Mouse (Mus musculus) heart, postnatal 36 days (tissue): ENCODE measurements around the gene Nrg3. TPM values are rescaled to one million over a fixed set of nuclear protein-coding genes. Genes with fewer than 3 reads are reported as not detected.

Source experiments
- DNase-seq, 2 experiments: peaks; one replicate each; pipeline ENCODE4 v3.0.0; 2021 to 2022
- intact Hi-C: fragments of 180-260 bp; cut with DNase I; formaldehyde crosslinking; loops from one replicate; pipeline ENCODE4 v1.15.1; 2025
- total RNA-seq, 2 experiments: library from RNA; stranded (reverse); gene quantifications; 2 replicates each; pipeline ENCODE4 v1.2.3; 2021

The Nrg3 gene
- total RNA-seq, 2 experiments from 2014 or later = not detected

GRCm38 (mm10) chr14:38997843-38998242 is 475.0 kb downstream of the Nrg3 start:
- intact Hi-C loops = no loop called here

GRCm38 (mm10) chr14:38992574-38992866 is 480.4 kb downstream of the Nrg3 start:
- DNase-seq = no peak
- intact Hi-C loops = no loop called here

More at GRCm38 (mm10) chr14:38997843-38998242, 475.0 kb downstream of the Nrg3 start:
- no peak for DNase-seq

- DNase-seq = no peak
- intact Hi-C loops = no loop called here
Measured at GRCm38 (mm10) chr14:38991847-38992573, 480.9 kb downstream of the Nrg3 start.

- intact Hi-C loops = no loop called here
- DNase-seq = no peak
Measured at GRCm38 (mm10) chr14:38959367-38959766, 513.5 kb downstream of the Nrg3 start.

GRCm38 (mm10) chr14:38937481-38937880 is 535.4 kb downstream of the Nrg3 start:
- DNase-seq = no peak
- intact Hi-C loops = no loop called here

- intact Hi-C loops = no loop called here
- DNase-seq = no peak
Measured at GRCm38 (mm10) chr14:38936483-38937054, 536.3 kb downstream of the Nrg3 start.

GRCm38 (mm10) chr14:38923652-38924051 is 549.2 kb downstream of the Nrg3 start:
- intact Hi-C loops = no loop called here
- no peak for DNase-seq

GRCm38 (mm10) chr14:38920800-38921199 is 552.1 kb downstream of the Nrg3 start:
- intact Hi-C loops = no loop called here
- DNase-seq = no peak

- no peak for DNase-seq
- intact Hi-C loops = no loop called here
Measured at GRCm38 (mm10) chr14:38870591-38870990, 602.3 kb downstream of the Nrg3 start.

GRCm38 (mm10) chr14:38847566-38847965 is 625.3 kb downstream of the Nrg3 start:
- intact Hi-C loops = no loop called here
- DNase-seq = no peak

- DNase-seq = no peak
- intact Hi-C loops = no loop called here
Measured at GRCm38 (mm10) chr14:38847091-38847490, 625.8 kb downstream of the Nrg3 start.

- no peak for DNase-seq
- intact Hi-C loops = no loop called here
Measured at GRCm38 (mm10) chr14:38835006-38835405, 637.9 kb downstream of the Nrg3 start.

- intact Hi-C loops = no loop called here
- no peak for DNase-seq
Measured at GRCm38 (mm10) chr14:38824891-38825290, 648.0 kb downstream of the Nrg3 start.

GRCm38 (mm10) chr14:38797027-38797426 is 675.9 kb downstream of the Nrg3 start:
- intact Hi-C loops = no loop called here

GRCm38 (mm10) chr14:38775291-38776116 is 697.4 kb downstream of the Nrg3 start:
- intact Hi-C loops = no loop called here
- DNase-seq = no peak

More at GRCm38 (mm10) chr14:38797027-38797426, 675.9 kb downstream of the Nrg3 start:
- DNase-seq = no peak

GRCm38 (mm10) chr14:38774811-38775210 is 698.1 kb downstream of the Nrg3 start:
- no peak for DNase-seq
- intact Hi-C loops = no loop called here

- intact Hi-C loops = no loop called here
- DNase-seq = no peak
Measured at GRCm38 (mm10) chr14:38730465-38730864, 742.4 kb downstream of the Nrg3 start.

GRCm38 (mm10) chr14:38703894-38704293 is 769.0 kb downstream of the Nrg3 start:
- intact Hi-C loops = no loop called here
- no peak for DNase-seq

GRCm38 (mm10) chr14:38702596-38703393 is 770.1 kb downstream of the Nrg3 start:
- intact Hi-C loops = no loop called here
- DNase-seq = no peak

- intact Hi-C loops = no loop called here
- DNase-seq = no peak
Measured at GRCm38 (mm10) chr14:38701413-38701812, 771.5 kb downstream of the Nrg3 start.

GRCm38 (mm10) chr14:38700972-38701371 is 771.9 kb downstream of the Nrg3 start:
- intact Hi-C loops = no loop called here
- no peak for DNase-seq
